ENCODE assay signal across 9 mouse cellular contexts in the genomic region with DNA sequence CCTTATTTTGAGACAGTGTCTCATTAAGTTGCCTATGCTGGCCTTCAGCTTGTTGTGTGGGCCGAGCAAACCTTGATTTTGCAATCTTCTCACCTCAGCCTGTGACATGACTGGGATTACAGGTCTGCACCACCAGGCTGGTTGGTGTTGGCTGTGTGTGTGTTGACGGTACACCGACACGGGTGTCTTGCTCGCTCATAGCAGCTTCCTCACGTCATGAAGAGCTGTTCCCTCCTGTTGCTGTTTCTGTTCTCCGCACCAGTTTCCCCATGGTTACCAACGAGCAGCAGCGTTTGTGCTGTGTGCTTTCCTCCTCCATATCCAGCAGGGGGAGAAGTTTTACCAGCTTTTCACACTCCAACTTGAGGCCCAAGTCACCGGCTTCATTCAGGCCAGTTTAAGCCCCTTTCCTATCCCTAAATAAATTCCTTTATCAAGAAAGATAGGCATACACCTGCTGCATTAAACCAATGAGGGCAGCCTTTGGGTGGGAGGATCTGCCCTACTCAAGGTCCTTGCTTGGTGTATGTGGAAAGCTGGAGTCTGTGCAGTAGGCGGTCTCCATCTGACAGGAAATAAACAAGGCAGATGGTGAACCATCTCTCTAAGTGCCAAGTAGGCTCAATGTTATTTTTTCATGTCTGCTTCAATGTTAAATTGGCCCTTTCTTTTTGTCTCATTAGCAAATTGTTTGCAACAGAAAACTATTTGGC. TPM values are rescaled to one million over a fixed set of nuclear protein-coding genes. Genes with fewer than 3 reads are reported as not detected.
A peak's percentile ranks its signal among the peaks of the same experiment; 100 is the strongest.
DNase-seq lines count a peak whose midpoint lies in the region; ATAC-seq and TF ChIP-seq lines count a peak whose summit lies in the region.
"Had no signal": no experiment of that assay in that cellular context is flagged by ENCODE, and none has a peak within 500 bp of the region (broad histone marks: within the 10 kb centered on the region; RNA-seq: fewer than 3 reads in every experiment).

No protein-coding gene starts in this region.

- no peak overlapping the region for H3K4me3 ChIP-seq in forebrain, embryonic 13.5 days
- H3K4me3 ChIP-seq in forebrain, embryonic 11.5 days (ENCODE audit: low read depth, low read length), result no peak overlapping the region
- H3K4me3 ChIP-seq in bone marrow, adult 2 months (replicated peaks; ENCODE audit: control insufficient read depth, low read depth, low read length), result peak overlapping the region; percentile 68
- H3K4me3 ChIP-seq in forebrain, embryonic 15.5 days, result no peak overlapping the region
- H3K4me3 ChIP-seq in hindbrain, embryonic 15.5 days, result no peak overlapping the region
- H3K4me3 ChIP-seq in left cerebral cortex, adult 2 months, result no peak overlapping the region

- no peaks in the 10 kb centered on the region for H3K36me3 ChIP-seq in forebrain, embryonic 13.5 days (ENCODE audit: poor library complexity, severe bottlenecking)
- H3K36me3 ChIP-seq in forebrain, embryonic 11.5 days (ENCODE audit: control insufficient read depth, insufficient read depth, low read length), result no peaks in the 10 kb centered on the region
- H3K36me3 ChIP-seq in forebrain, embryonic 15.5 days, result no peaks in the 10 kb centered on the region
- no peaks in the 10 kb centered on the region for H3K36me3 ChIP-seq in hindbrain, embryonic 15.5 days
- no peaks in the 10 kb centered on the region for H3K36me3 ChIP-seq in splenic B cell, adult 2 months (ENCODE audit: control insufficient read depth, insufficient read depth, low read length, poor library complexity, severe bottlenecking)
- H3K36me3 ChIP-seq: G1E had no signal

- H3K27me3 ChIP-seq in forebrain, embryonic 13.5 days, result no peaks in the 10 kb centered on the region
- no peaks in the 10 kb centered on the region for H3K27me3 ChIP-seq in forebrain, embryonic 11.5 days (ENCODE audit: control insufficient read depth, insufficient read depth, low read length)
- no peaks in the 10 kb centered on the region for H3K27me3 ChIP-seq in forebrain, embryonic 15.5 days
- no peaks in the 10 kb centered on the region for H3K27me3 ChIP-seq in hindbrain, embryonic 15.5 days
- H3K27me3 ChIP-seq in splenic B cell, adult 2 months (ENCODE audit: control insufficient read depth, insufficient read depth, low read length, poor library complexity, severe bottlenecking), result no peaks in the 10 kb centered on the region

- 0 out of 2 replicates have a peak, but pooled peaks cover 5% of the 10 kb centered on the region for H3K4me1 ChIP-seq in forebrain, embryonic 13.5 days
- H3K4me1 ChIP-seq in forebrain, embryonic 11.5 days (replicated peaks; ENCODE audit: control insufficient read depth, insufficient read depth, low read length), result no peaks in the 10 kb centered on the region
- H3K4me1 ChIP-seq in bone marrow, adult 2 months (ENCODE audit: control insufficient read depth, insufficient read depth, low read length), result peaks cover 5% of the 10 kb centered on the region
- H3K4me1 ChIP-seq in forebrain, embryonic 15.5 days, result peaks cover 10% of the 10 kb centered on the region
- H3K4me1 ChIP-seq in hindbrain, embryonic 15.5 days (replicated peaks), result peaks cover 4% of the 10 kb centered on the region; the same call in 1 of the 2 replicates

- H3K27ac ChIP-seq in forebrain, embryonic 13.5 days, result peak overlapping the region; percentile 31; the same call in 1 of the 2 replicates
- no peak overlapping the region for H3K27ac ChIP-seq in forebrain, embryonic 11.5 days (ENCODE audit: low read depth, low read length)
- H3K27ac ChIP-seq in bone marrow, adult 2 months (ENCODE audit: control insufficient read depth, insufficient read depth, low read depth, low read length, poor library complexity), result peak overlapping the region; percentile 93
- peak overlapping the region; percentile 78 for H3K27ac ChIP-seq in forebrain, embryonic 15.5 days (replicated peaks)
- no peak overlapping the region for H3K27ac ChIP-seq in hindbrain, embryonic 15.5 days (replicated peaks)
- peak overlapping the region; percentile 69 for H3K27ac ChIP-seq in left cerebral cortex, adult 2 months

- H3K9ac ChIP-seq in forebrain, embryonic 13.5 days, result no peak overlapping the region
- no peak overlapping the region for H3K9ac ChIP-seq in forebrain, embryonic 11.5 days (ENCODE audit: low read length)
- H3K9ac ChIP-seq in forebrain, embryonic 15.5 days (replicated peaks), result no peak overlapping the region
- H3K9ac ChIP-seq in hindbrain, embryonic 15.5 days, result no peak overlapping the region

- peak overlapping the region; percentile 25; the same call in 1 of the 2 replicates for H3K4me2 ChIP-seq in forebrain, embryonic 13.5 days
- no peak overlapping the region for H3K4me2 ChIP-seq in forebrain, embryonic 11.5 days (ENCODE audit: low read depth, low read length, severe bottlenecking)
- 0 out of 2 replicates have a peak overlapping the region, but pooled peaks have one; percentile 23 for H3K4me2 ChIP-seq in forebrain, embryonic 15.5 days (replicated peaks)
- H3K4me2 ChIP-seq in hindbrain, embryonic 15.5 days, result no peak overlapping the region

- TF ChIP-seq POLR2A in bone marrow, adult 2 months (IDR thresholded peaks at IDR 0.05; ENCODE audit: borderline replicate concordance, control insufficient read depth, low read depth, low read length), result no peak

- no peaks in the 10 kb centered on the region for H3K9me3 ChIP-seq in forebrain, embryonic 13.5 days (replicated peaks)
- H3K9me3 ChIP-seq in forebrain, embryonic 11.5 days (ENCODE audit: control insufficient read depth, low read length), result no peaks in the 10 kb centered on the region; the same call in 1 of the 2 replicates
- H3K9me3 ChIP-seq in forebrain, embryonic 15.5 days, result no peaks in the 10 kb centered on the region
- no peaks in the 10 kb centered on the region for H3K9me3 ChIP-seq in hindbrain, embryonic 15.5 days
- H3K9me3 ChIP-seq: G1E had no signal

- 28% methylated on average over 11 of the region's 11 CpGs for WGBS in forebrain, embryonic 13.5 days
- WGBS in forebrain, embryonic 11.5 days, result 37% methylated on average over 11 of the region's 11 CpGs
- 9% methylated on average over 11 of the region's 11 CpGs for WGBS in bone marrow, adult 2 months
- WGBS in forebrain, embryonic 15.5 days, result 22% methylated on average over 11 of the region's 11 CpGs
- 32% methylated on average over 11 of the region's 11 CpGs for WGBS in hindbrain, embryonic 15.5 days

- no peak for DNase-seq in forebrain, embryonic 11.5 days (ENCODE audit: low spot score)
- DNase-seq in left cerebral cortex, adult 2 months (ENCODE audit: extremely low spot score in 1 of 2, low spot score in 2 of 2), result peak; percentile 53 to 58
- peak; percentile 78 for DNase-seq in splenic B cell, adult 2 months (ENCODE audit: low read depth, low spot score)

- ATAC-seq in forebrain, embryonic 13.5 days, result peak; percentile 93
- ATAC-seq in forebrain, embryonic 11.5 days (replicated peaks; ENCODE audit: low FRiP score), result no peak; the same call in 1 of the 2 replicates
- ATAC-seq in forebrain, embryonic 15.5 days (replicated peaks), result peak; percentile 91
- peak; percentile 78; the same call in 1 of the 2 replicates for ATAC-seq in hindbrain, embryonic 15.5 days (ENCODE audit: low FRiP score, low read depth)
- ATAC-seq in megakaryocyte progenitor cell, adult 5-6 weeks (replicated peaks; ENCODE audit: poor library complexity), result peak; percentile 87

- peak; percentile 68 for TF ChIP-seq CTCF in bone marrow, adult 2 months (IDR thresholded peaks at IDR 0.05; ENCODE audit: control insufficient read depth, insufficient read depth, low read length)
- TF ChIP-seq CTCF in left cerebral cortex, adult 2 months (IDR thresholded peaks at IDR 0.05), result peak; percentile 72

- intact Hi-C loops in left cerebral cortex, adult 2 months (cut with DNase I), result loop anchor here (1.0 to 5.0 kb wide), 2 partner anchors 37 to 124 kb away; no protein-coding TSS in a partner anchor

RNA-seq across cellular contexts. Expression of gene Gm44503, which starts 9.9 kb away (rescaled TPM):
- polyA plus RNA-seq in forebrain, embryonic 13.5 days (2015; fragmentation: Nextera tagmentation; extraction: Ambion mirVana), result not detected in 2 replicates
- 0.15 TPM in 1 of 2 replicates, not detected in the other for polyA plus RNA-seq in forebrain, embryonic 11.5 days (2014; fragmentation: Nextera tagmentation; extraction: Ambion mirVana)
- not detected in 2 replicates for polyA plus RNA-seq in bone marrow, adult 2 months (2011; ENCODE audit: insufficient read depth, insufficient read length, low replicate concordance, missing spikeins)
- polyA plus RNA-seq in forebrain, embryonic 15.5 days (2015; fragmentation: Nextera tagmentation; extraction: Ambion mirVana), result not detected in 2 replicates
- polyA plus RNA-seq in hindbrain, embryonic 15.5 days (2015; fragmentation: Nextera tagmentation; extraction: Ambion mirVana), result not detected in 2 replicates
- total RNA-seq in left cerebral cortex, adult 2 months (2021), result not detected
- not detected in 2 replicates for total RNA-seq in megakaryocyte progenitor cell, adult 5-6 weeks (2015)
- 0.07 TPM in 1 of 2 replicates, not detected in the other for total RNA-seq in megakaryocyte progenitor cell, adult 5-6 weeks (2017)
- total RNA-seq: G1E had no signal

RNA-seq across cellular contexts. Expression of gene Dyx1c1, which starts 9.9 kb away (rescaled TPM):
- polyA plus RNA-seq in forebrain, embryonic 13.5 days (2015; fragmentation: Nextera tagmentation; extraction: Ambion mirVana), result 1.7 and 2.1 TPM in 2 replicates
- polyA plus RNA-seq in forebrain, embryonic 11.5 days (2014; fragmentation: Nextera tagmentation; extraction: Ambion mirVana), result 1.6 and 1.9 TPM in 2 replicates
- polyA plus RNA-seq in bone marrow, adult 2 months (2011; ENCODE audit: insufficient read depth, insufficient read length, low replicate concordance, missing spikeins), result not detected in 2 replicates
- polyA plus RNA-seq in forebrain, embryonic 15.5 days (2015; fragmentation: Nextera tagmentation; extraction: Ambion mirVana), result 2.3 and 2.4 TPM in 2 replicates
- 2.6 and 2.7 TPM in 2 replicates for polyA plus RNA-seq in hindbrain, embryonic 15.5 days (2015; fragmentation: Nextera tagmentation; extraction: Ambion mirVana)
- 1 to 10 TPM; 1.5 to 1.9 TPM for total RNA-seq in left cerebral cortex, adult 2 months (2021)
- 0.07 and 0.91 TPM in 2 replicates for total RNA-seq in megakaryocyte progenitor cell, adult 5-6 weeks (2015)
- total RNA-seq in megakaryocyte progenitor cell, adult 5-6 weeks (2017), result 0.58 TPM in 1 of 2 replicates, not detected in the other
- polyA plus RNA-seq: G1E had no signal

RNA-seq across cellular contexts. Expression of gene Ccpg1os, which starts 16.7 kb away (rescaled TPM):
- 26.4 and 26.9 TPM in 2 replicates for polyA plus RNA-seq in forebrain, embryonic 13.5 days (2015; fragmentation: Nextera tagmentation; extraction: Ambion mirVana)
- 17.6 and 18.7 TPM in 2 replicates for polyA plus RNA-seq in forebrain, embryonic 11.5 days (2014; fragmentation: Nextera tagmentation; extraction: Ambion mirVana)
- 1.9 and 4.7 TPM in 2 replicates for polyA plus RNA-seq in bone marrow, adult 2 months (2011; ENCODE audit: insufficient read depth, insufficient read length, low replicate concordance, missing spikeins)
- 21.5 and 23.8 TPM in 2 replicates for polyA plus RNA-seq in forebrain, embryonic 15.5 days (2015; fragmentation: Nextera tagmentation; extraction: Ambion mirVana)
- 23.5 and 23.7 TPM in 2 replicates for polyA plus RNA-seq in hindbrain, embryonic 15.5 days (2015; fragmentation: Nextera tagmentation; extraction: Ambion mirVana)
- total RNA-seq in left cerebral cortex, adult 2 months (2021), result 10 to 100 TPM in 1 of 2 experiments, 1 to 10 TPM in 1; 9.2 to 10.8 TPM
- 6.9 and 10.4 TPM in 2 replicates for total RNA-seq in megakaryocyte progenitor cell, adult 5-6 weeks (2015)
- total RNA-seq in megakaryocyte progenitor cell, adult 5-6 weeks (2017), result 8.0 and 10.0 TPM in 2 replicates

RNA-seq across cellular contexts. Expression of gene Ccpg1, which starts 16.7 kb away (rescaled TPM):
- polyA plus RNA-seq in forebrain, embryonic 13.5 days (2015; fragmentation: Nextera tagmentation; extraction: Ambion mirVana), result 32.0 and 32.5 TPM in 2 replicates
- polyA plus RNA-seq in forebrain, embryonic 11.5 days (2014; fragmentation: Nextera tagmentation; extraction: Ambion mirVana), result 19.6 and 20.4 TPM in 2 replicates
- 22.6 and 65.3 TPM in 2 replicates for polyA plus RNA-seq in bone marrow, adult 2 months (2011; ENCODE audit: insufficient read depth, insufficient read length, low replicate concordance, missing spikeins)
- 46.5 and 47.5 TPM in 2 replicates for polyA plus RNA-seq in forebrain, embryonic 15.5 days (2015; fragmentation: Nextera tagmentation; extraction: Ambion mirVana)
- 44.2 and 49.2 TPM in 2 replicates for polyA plus RNA-seq in hindbrain, embryonic 15.5 days (2015; fragmentation: Nextera tagmentation; extraction: Ambion mirVana)
- 100 to 1,000 TPM; 124 to 128 TPM for total RNA-seq in left cerebral cortex, adult 2 months (2021)
- total RNA-seq in megakaryocyte progenitor cell, adult 5-6 weeks (2015), result 25.8 and 26.6 TPM in 2 replicates
- total RNA-seq in megakaryocyte progenitor cell, adult 5-6 weeks (2017), result 48.7 and 49.7 TPM in 2 replicates

RNA-seq across cellular contexts. Expression of gene Pygo1, which starts 43.1 kb away (rescaled TPM):
- polyA plus RNA-seq in forebrain, embryonic 13.5 days (2015; fragmentation: Nextera tagmentation; extraction: Ambion mirVana), result 10.5 and 10.7 TPM in 2 replicates
- 13.0 and 13.2 TPM in 2 replicates for polyA plus RNA-seq in forebrain, embryonic 11.5 days (2014; fragmentation: Nextera tagmentation; extraction: Ambion mirVana)
- polyA plus RNA-seq in bone marrow, adult 2 months (2011; ENCODE audit: insufficient read depth, insufficient read length, low replicate concordance, missing spikeins), result 0.32 and 0.45 TPM in 2 replicates
- 14.8 and 15.4 TPM in 2 replicates for polyA plus RNA-seq in forebrain, embryonic 15.5 days (2015; fragmentation: Nextera tagmentation; extraction: Ambion mirVana)
- 13.7 and 16.0 TPM in 2 replicates for polyA plus RNA-seq in hindbrain, embryonic 15.5 days (2015; fragmentation: Nextera tagmentation; extraction: Ambion mirVana)
- total RNA-seq in left cerebral cortex, adult 2 months (2021), result 10 to 100 TPM; 18.6 to 19.5 TPM
- total RNA-seq in megakaryocyte progenitor cell, adult 5-6 weeks (2015), result not detected in 2 replicates
- total RNA-seq in megakaryocyte progenitor cell, adult 5-6 weeks (2017), result 0.03 TPM in 1 of 2 replicates, not detected in the other
- polyA plus RNA-seq: G1E had no signal

Comparison
In these comparisons a context has a peak if more than half of its experiments do, and no peak if none do; other contexts are left out.
1. H3K27ac ChIP-seq: peak in forebrain, embryonic 13.5 days (single experiment), bone marrow, adult 2 months (single experiment), forebrain, embryonic 15.5 days (single experiment) and left cerebral cortex, adult 2 months (single experiment); none in forebrain, embryonic 11.5 days (single experiment) and hindbrain, embryonic 15.5 days (single experiment).
2. H3K4me2 ChIP-seq: peak in forebrain, embryonic 13.5 days (single experiment) and forebrain, embryonic 15.5 days (single experiment); none in forebrain, embryonic 11.5 days (single experiment) and hindbrain, embryonic 15.5 days (single experiment).